Mouse (Mus musculus) heart, adult 2 months (tissue): ENCODE results near the gene Klf17.
"Not testable (repeated sequence)": the region's sequence is repeated elsewhere in the genome, so short reads cannot be mapped to it uniquely, and the experiment has no call there.

Experiments
- CTCF ChIP-seq: fragments of 200-600 bp; IDR thresholded peaks from 2 replicates; pipeline ENCODE4 v1.8.1; 2022; ENCODE audit warnings: antibody characterized with exemption, mild to moderate bottlenecking, moderate library complexity
- EP300 ChIP-seq: fragments of 200-500 bp; IDR thresholded peaks from 2 replicates; pipeline ENCODE4 v1.6.1; 2011; ENCODE audit warnings: low read depth, low read length, control low read depth; ENCODE audit not compliant: insufficient read depth

GRCm38 (mm10) chr4:117752469-117752868, 13.0 kb downstream of the Klf17 start:
- TF ChIP-seq CTCF, EP300: not testable (repeated sequence)
